Mouse (Mus musculus) ES-Bruce4 (cell line): ENCODE measurements around the gene Sptbn4.

Source experiments
- CTCF ChIP-seq: IDR thresholded peaks from one replicate; pipeline ENCODE4 v1.8.1; 2011; ENCODE audit warnings: low read depth, low read length
- EP300 ChIP-seq: IDR thresholded peaks from 2 replicates; pipeline ENCODE4 v1.6.1; 2011; ENCODE audit warnings: low read depth, low read length; ENCODE audit not compliant: insufficient read depth

- TF ChIP-seq EP300 = no peak
- no peak for TF ChIP-seq CTCF
Observed at GRCm38 (mm10) chr7:27471390-27472120, 24.1 kb upstream of the Sptbn4 start.
